Mouse (Mus musculus) left cerebral cortex, adult 11 months (tissue): ENCODE results near the gene Prima1.

ENCODE experiments used
- DNase-seq: peaks from one replicate; pipeline ENCODE4 v3.0.0; 2022; ENCODE audit warnings: low spot score

Gene Prima1

GRCm38 (mm10) chr12:103226121-103226520 lies 15.8 kb downstream of the Prima1 start:
- DNase-seq: no peak

GRCm38 (mm10) chr12:103223671-103224070 lies 18.3 kb downstream of the Prima1 start:
- no peak for DNase-seq

GRCm38 (mm10) chr12:103215877-103216610 lies 25.9 kb downstream of the Prima1 start:
- DNase-seq: no peak

- no peak for DNase-seq
Observed at GRCm38 (mm10) chr12:103214797-103215196, 27.2 kb downstream of the Prima1 start.

- no peak for DNase-seq
Observed at GRCm38 (mm10) chr12:103214270-103214669, 27.7 kb downstream of the Prima1 start.

GRCm38 (mm10) chr12:103213591-103213990 lies 28.4 kb downstream of the Prima1 start:
- no peak for DNase-seq

GRCm38 (mm10) chr12:103211078-103211477 lies 30.9 kb downstream of the Prima1 start:
- DNase-seq: peak; percentile 68

- DNase-seq: no peak
Observed at GRCm38 (mm10) chr12:103209581-103209980, 32.4 kb downstream of the Prima1 start.

- DNase-seq: no peak
Observed at GRCm38 (mm10) chr12:103205561-103205960, 36.4 kb downstream of the Prima1 start.

- no peak for DNase-seq
Observed at GRCm38 (mm10) chr12:103202592-103203544, 39.1 kb downstream of the Prima1 start.

- DNase-seq: no peak
Observed at GRCm38 (mm10) chr12:103192996-103193395, 49.0 kb downstream of the Prima1 start.

- peak; percentile 42 for DNase-seq
Observed at GRCm38 (mm10) chr12:103189771-103190170, 52.2 kb downstream of the Prima1 start.

GRCm38 (mm10) chr12:103188223-103188622 lies 53.7 kb downstream of the Prima1 start:
- DNase-seq: no peak

GRCm38 (mm10) chr12:103187020-103187419 lies 54.9 kb downstream of the Prima1 start:
- no peak for DNase-seq

GRCm38 (mm10) chr12:103183057-103183456 lies 58.9 kb downstream of the Prima1 start:
- DNase-seq: no peak

- no peak for DNase-seq
Observed at GRCm38 (mm10) chr12:103168892-103169291, 73.1 kb downstream of the Prima1 start.

GRCm38 (mm10) chr12:103164101-103165030 lies 77.6 kb downstream of the Prima1 start:
- DNase-seq: no peak

GRCm38 (mm10) chr12:103163596-103163995 lies 78.4 kb downstream of the Prima1 start:
- DNase-seq: no peak

GRCm38 (mm10) chr12:103160721-103161120 lies 81.2 kb downstream of the Prima1 start:
- no peak for DNase-seq

- peak; percentile 72 for DNase-seq
Observed at GRCm38 (mm10) chr12:103159016-103159415, 82.9 kb downstream of the Prima1 start.

- DNase-seq: no peak
Observed at GRCm38 (mm10) chr12:103157129-103157910, 84.6 kb downstream of the Prima1 start.
